Mouse (Mus musculus) left cerebral cortex, adult 18-20 months (tissue): ENCODE results near the gene Smim17. TPM values are rescaled to one million over a fixed set of nuclear protein-coding genes. Genes with fewer than 3 reads are reported as not detected.
"Not testable (repeated sequence)": the region's sequence is repeated elsewhere in the genome, so short reads cannot be mapped to it uniquely, and the experiment has no call there.

Source experiments
- DNase-seq, 2 experiments: peaks; one replicate each; pipeline ENCODE4 v3.0.0; 2021 to 2022; ENCODE audit warnings: low spot score in 2 of 2, mixed read lengths in 1 of 2
- long read RNA-seq, 2 experiments: library from polyadenylated mRNA; stranded (forward); transcript quantifications; one replicate each; pipeline ENCODE4 v2.0.0; 2021
- total RNA-seq, 2 experiments: library from RNA; stranded (reverse); gene quantifications; 2 replicates each; pipeline ENCODE4 v1.2.3; 2021

Smim17 gene
- total RNA-seq = 10 to 100 TPM; 14.0 to 14.5 TPM
- long read RNA-seq, experiment 1, transcript Smim17-202 (4 exons, 3,197 nt) = major isoform, 6 of 14 reads
- long read RNA-seq, experiment 1, partial matches to known transcripts = 5 of 14 reads
- long read RNA-seq, experiment 1, other reads (novel, unspliced or antisense) = 3 of 14 reads
- long read RNA-seq, experiment 2, partial matches to known transcripts = 0 of 4 reads
- long read RNA-seq, experiment 2, other reads (novel, unspliced or antisense) = 1 of 4 reads

- DNase-seq = peak; percentile 67 to 75
These were observed at the start of gene Smim17 for GRCm38 (mm10) chr7:6397996-6398975. TSS of gene Smim17 (plus strand) at chr7:6398715.

GRCm38 (mm10) chr7:6358121-6358520, 40.4 kb upstream of the Smim17 start:
- DNase-seq = no peak

- peak in 1 of 2 experiments; percentile 17 for DNase-seq
These were observed 39.5 kb upstream of the Smim17 start for GRCm38 (mm10) chr7:6358937-6359590.

GRCm38 (mm10) chr7:6360477-6361060, 37.9 kb upstream of the Smim17 start:
- no peak for DNase-seq

GRCm38 (mm10) chr7:6361756-6362155, 36.8 kb upstream of the Smim17 start:
- no peak for DNase-seq

GRCm38 (mm10) chr7:6362268-6363046, 36.1 kb upstream of the Smim17 start:
- peak; percentile 96 to 99 for DNase-seq

- DNase-seq = peak; percentile 78 to 86
These were observed 35.4 kb upstream of the Smim17 start, which contains the start of gene Zfp78 for GRCm38 (mm10) chr7:6363047-6363488. TSS of gene Zfp78 (plus strand) at chr7:6363280.

GRCm38 (mm10) chr7:6364761-6365160, 33.8 kb upstream of the Smim17 start:
- DNase-seq = no peak

GRCm38 (mm10) chr7:6367185-6367584, 31.3 kb upstream of the Smim17 start:
- no peak for DNase-seq

GRCm38 (mm10) chr7:6368146-6368545, 30.4 kb upstream of the Smim17 start:
- not testable (repeated sequence) for DNase-seq

- no peak for DNase-seq
These were observed 29.1 kb upstream of the Smim17 start for GRCm38 (mm10) chr7:6369460-6369859.

- DNase-seq = no peak
These were observed 25.5 kb upstream of the Smim17 start for GRCm38 (mm10) chr7:6372993-6373392.

GRCm38 (mm10) chr7:6378441-6378840, 20.1 kb upstream of the Smim17 start:
- peak; percentile 53 to 73 for DNase-seq

- DNase-seq = no peak
These were observed 17.1 kb upstream of the Smim17 start for GRCm38 (mm10) chr7:6381431-6381830.

GRCm38 (mm10) chr7:6383044-6383455, 15.5 kb upstream of the Smim17 start, which contains the start of gene Zfp28:
TSS of gene Zfp28 (plus strand) at chr7:6383295.
- peak; percentile 87 to 89 for DNase-seq

- DNase-seq = no peak
These were observed 14.5 kb upstream of the Smim17 start for GRCm38 (mm10) chr7:6384011-6384410.

GRCm38 (mm10) chr7:6386995-6387394, 11.5 kb upstream of the Smim17 start:
- peak in 1 of 2 experiments; percentile 13 for DNase-seq

GRCm38 (mm10) chr7:6388971-6389370, 9.5 kb upstream of the Smim17 start:
- no peak for DNase-seq

GRCm38 (mm10) chr7:6389449-6389848, 9.1 kb upstream of the Smim17 start:
- no peak for DNase-seq

- DNase-seq = peak; percentile 50 to 66
These were observed 11.5 kb downstream of the Smim17 start, which contains the start of gene Gm20715 for GRCm38 (mm10) chr7:6410043-6410442. TSS of gene Gm20715 (plus strand) at chr7:6410277.
